ENCODE assay signal across 8 mouse cellular contexts in genomic region chr1:128592961-128593501, GRCm38 (mm10). TPM values are rescaled to one million over a fixed set of nuclear protein-coding genes. Genes with fewer than 3 reads are reported as not detected.
DNase-seq lines count a peak whose midpoint lies in the region; ATAC-seq and TF ChIP-seq lines count a peak whose summit lies in the region.

No protein-coding gene starts in this region.

- 2% methylated on average over 23 of the region's 24 CpGs for WGBS in intestine, postnatal 0 days
- WGBS in limb, embryonic 14.5 days = 0% methylated on average over 18 of the region's 24 CpGs
- under 1% methylated on average over 21 of the region's 24 CpGs for WGBS in midbrain, embryonic 15.5 days
- WGBS in thymus, adult 2 months = 4% methylated on average over 20 of the region's 24 CpGs

- H3K4me2 ChIP-seq in intestine, postnatal 0 days (replicated peaks; ENCODE audit: low read depth) = peak overlapping the region; percentile 88
- peak overlapping the region; percentile 86 for H3K4me2 ChIP-seq in limb, embryonic 14.5 days (replicated peaks; ENCODE audit: low read depth, low read length, severe bottlenecking)
- peak overlapping the region; percentile 93 for H3K4me2 ChIP-seq in midbrain, embryonic 15.5 days

- no peak overlapping the region for H3K9ac ChIP-seq in intestine, postnatal 0 days (ENCODE audit: low read depth, low read length)
- peak overlapping the region; percentile 29; the same call in 1 of the 2 replicates for H3K9ac ChIP-seq in limb, embryonic 14.5 days (ENCODE audit: low read depth, low read length, severe bottlenecking)
- H3K9ac ChIP-seq in midbrain, embryonic 15.5 days = peak overlapping the region; percentile 14

- no peak overlapping the region for H3K27ac ChIP-seq in intestine, postnatal 0 days (ENCODE audit: low read depth, low read length)
- no peak overlapping the region for H3K27ac ChIP-seq in limb, embryonic 14.5 days (replicated peaks; ENCODE audit: low read depth, low read length)
- H3K27ac ChIP-seq in midbrain, embryonic 15.5 days = peak overlapping the region; percentile 57
- peak overlapping the region; percentile 77 for H3K27ac ChIP-seq in thymus, adult 2 months (ENCODE audit: control insufficient read depth, insufficient read depth, low read length)

- peak overlapping the region; percentile 52 for H3K4me3 ChIP-seq in intestine, postnatal 0 days (ENCODE audit: low read depth, low read length)
- peak overlapping the region; percentile 52 for H3K4me3 ChIP-seq in limb, embryonic 14.5 days (replicated peaks; ENCODE audit: low read length)
- peak overlapping the region; percentile 62 for H3K4me3 ChIP-seq in midbrain, embryonic 15.5 days
- peak overlapping the region; percentile 52 for H3K4me3 ChIP-seq in thymus, adult 2 months (ENCODE audit: control insufficient read depth, insufficient read depth, low read length)

- H3K9me3 ChIP-seq in intestine, postnatal 0 days (ENCODE audit: control insufficient read depth) = no peaks in the 10 kb centered on the region
- no peaks in the 10 kb centered on the region for H3K9me3 ChIP-seq in limb, embryonic 14.5 days (ENCODE audit: control insufficient read depth, low read length)
- no peaks in the 10 kb centered on the region for H3K9me3 ChIP-seq in midbrain, embryonic 15.5 days

- TF ChIP-seq CTCF in intestine, postnatal 0 days (IDR thresholded peaks at IDR 0.05; ENCODE audit: low read depth) = no peak
- no peak for TF ChIP-seq CTCF in thymus, adult 2 months (IDR thresholded peaks at IDR 0.05; ENCODE audit: borderline replicate concordance, control insufficient read depth, extremely low read depth, insufficient read depth, low read length, poor library complexity)

- no peak for TF ChIP-seq POLR2A in limb, embryonic 14.5 days (IDR thresholded peaks at IDR 0.05; ENCODE audit: borderline replicate concordance, extremely low read depth, insufficient read depth, insufficient read length)
- peak; percentile 40; the same call in 1 of the 2 replicates for TF ChIP-seq POLR2A in thymus, adult 2 months (IDR thresholded peaks at IDR 0.05; ENCODE audit: control insufficient read depth, extremely low read depth, insufficient read depth, low read length, poor library complexity)

- no peaks in the 10 kb centered on the region for H3K36me3 ChIP-seq in intestine, postnatal 0 days (ENCODE audit: control insufficient read depth, insufficient read depth)
- H3K36me3 ChIP-seq in limb, embryonic 14.5 days (ENCODE audit: control insufficient read depth, insufficient read depth, low read length) = no peaks in the 10 kb centered on the region
- H3K36me3 ChIP-seq in midbrain, embryonic 15.5 days (replicated peaks) = no peaks in the 10 kb centered on the region
- H3K36me3 ChIP-seq in thymus, adult 2 months (ENCODE audit: control insufficient read depth, insufficient read depth, low read length) = peaks cover 20% of the 10 kb centered on the region

- ATAC-seq in intestine, postnatal 0 days = 0 out of 2 replicates have a peak, but pooled peaks have one; percentile 14
- 0 out of 2 replicates have a peak, but pooled peaks have one; percentile 16 for ATAC-seq in limb, embryonic 14.5 days (ENCODE audit: low FRiP score, low read depth)
- peak; percentile 43 for ATAC-seq in midbrain, embryonic 15.5 days (replicated peaks)

- H3K4me1 ChIP-seq in intestine, postnatal 0 days (replicated peaks; ENCODE audit: control insufficient read depth, insufficient read depth, low read length) = peaks cover 8% of the 10 kb centered on the region; the same call in 1 of the 2 replicates
- H3K4me1 ChIP-seq in limb, embryonic 14.5 days (ENCODE audit: control insufficient read depth, insufficient read depth, low read length) = peaks cover 19% of the 10 kb centered on the region; the same call in 1 of the 2 replicates
- peaks cover 57% of the 10 kb centered on the region for H3K4me1 ChIP-seq in midbrain, embryonic 15.5 days
- H3K4me1 ChIP-seq in thymus, adult 2 months (replicated peaks; ENCODE audit: control insufficient read depth, insufficient read depth, low read length) = peaks cover 35% of the 10 kb centered on the region

- H3K27me3 ChIP-seq in intestine, postnatal 0 days (replicated peaks; ENCODE audit: control insufficient read depth, insufficient read depth, low read length) = peaks cover 16% of the 10 kb centered on the region
- H3K27me3 ChIP-seq in limb, embryonic 14.5 days (ENCODE audit: control insufficient read depth, insufficient read depth, low read length) = peaks cover 33% of the 10 kb centered on the region
- no peaks in the 10 kb centered on the region for H3K27me3 ChIP-seq in midbrain, embryonic 15.5 days (replicated peaks)
- H3K27me3 ChIP-seq in thymus, adult 2 months (ENCODE audit: control insufficient read depth, insufficient read depth, low read length) = no peaks in the 10 kb centered on the region

- DNase-seq in heart, adult 11 months = peak; percentile 97
- no peak for DNase-seq in heart, adult 8-10 months (ENCODE audit: low spot score)
- peak; percentile 62 for DNase-seq in embryo, embryonic 10 days (ENCODE audit: low spot score)
- DNase-seq in gastrocnemius, postnatal 25 days = peak; percentile 44
- DNase-seq in limb, embryonic 14.5 days (ENCODE audit: low spot score) = no peak
- DNase-seq in thymus, adult 2 months = peak; percentile 59

RNA-seq across cellular contexts. Expression of gene Cxcr4, which starts 0.9 kb away (rescaled TPM):
- 1 to 10 TPM; 5.0 to 8.6 (median 6.9) TPM for total RNA-seq in heart, adult 8-10 months (2022)
- total RNA-seq in gastrocnemius, postnatal 25 days (2021) = 1 to 10 TPM; 3.1 to 4.5 TPM
- polyA plus RNA-seq in intestine, postnatal 0 days (2015; fragmentation: Nextera tagmentation; extraction: Ambion mirVana) = 1.3 TPM in 2 replicates
- 28.6 and 37.5 TPM in 2 replicates for polyA plus RNA-seq in limb, embryonic 14.5 days (2012; rRNA removed)
- polyA plus RNA-seq in limb, embryonic 14.5 days (2014; fragmentation: Nextera tagmentation; extraction: Ambion mirVana) = 2.9 and 3.6 TPM in 2 replicates
- polyA plus RNA-seq in midbrain, embryonic 15.5 days (2015; fragmentation: Nextera tagmentation; extraction: Ambion mirVana) = 7.0 and 7.1 TPM in 2 replicates
- polyA plus RNA-seq in thymus, adult 2 months (2012; rRNA removed) = 1,143 and 1,279 TPM in 2 replicates

Comparison
In these comparisons a context has a peak if more than half of its experiments do, and no peak if none do; other contexts are left out.
1. DNase-seq: peak in heart, adult 11 months (single experiment), embryo, embryonic 10 days (single experiment), gastrocnemius, postnatal 25 days (single experiment) and thymus, adult 2 months (single experiment); none in heart, adult 8-10 months (single experiment) and limb, embryonic 14.5 days (single experiment).
2. H3K27ac ChIP-seq: peak in midbrain, embryonic 15.5 days (single experiment) and thymus, adult 2 months (single experiment); none in intestine, postnatal 0 days (single experiment) and limb, embryonic 14.5 days (single experiment).
3. RNA of gene Cxcr4, which starts 0.9 kb away (polyA plus RNA-seq): 1,143 to 1,279 TPM in thymus, adult 2 months; 2.9 to 37.5 TPM in limb, embryonic 14.5 days, 7.0 to 7.1 TPM in midbrain, embryonic 15.5 days and 1.3 TPM in intestine, postnatal 0 days; every median in the first group is over 10 times any median in the second.
4. Peak in every context shown above with its lines, with median percentiles within 50 percentile points of each other: ATAC-seq, H3K4me2 ChIP-seq and H3K4me3 ChIP-seq.